Mouse (Mus musculus): ENCODE measurements around the gene Gm17660. TPM values are rescaled to one million over a fixed set of nuclear protein-coding genes. Genes with fewer than 3 reads are reported as not detected.
A peak's percentile ranks its signal among the peaks of the same experiment; 100 is the strongest.
"Not testable (repeated sequence)": the region's sequence is repeated elsewhere in the genome, so short reads cannot be mapped to it uniquely, and the experiment has no call there.

Gm17660 gene
- polyA plus RNA-seq, 1 experiment from 2014 or later, result not detected

DNA sequence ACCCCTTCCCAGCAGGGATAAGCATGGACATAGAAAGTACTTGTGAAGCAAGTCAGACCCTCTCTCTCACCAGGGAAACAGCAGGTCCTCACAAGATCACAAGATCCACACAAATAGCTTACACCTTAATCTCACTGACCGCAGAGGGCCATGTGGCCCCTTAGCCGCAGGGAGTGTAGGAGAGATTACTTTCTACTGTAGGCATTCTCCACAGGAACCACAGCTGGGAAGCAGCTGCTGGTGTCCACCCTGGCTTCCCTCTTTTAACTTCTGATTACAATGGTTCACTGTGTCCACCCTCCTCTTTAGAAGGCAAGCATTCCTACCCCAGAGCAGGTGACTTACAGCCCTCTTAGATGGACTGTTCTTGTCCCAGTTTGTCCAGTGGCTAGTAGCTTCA lies 33.7 kb downstream of the Gm17660 start:
- no peak for DNase-seq (ENCODE audit: low spot score)

DNA sequence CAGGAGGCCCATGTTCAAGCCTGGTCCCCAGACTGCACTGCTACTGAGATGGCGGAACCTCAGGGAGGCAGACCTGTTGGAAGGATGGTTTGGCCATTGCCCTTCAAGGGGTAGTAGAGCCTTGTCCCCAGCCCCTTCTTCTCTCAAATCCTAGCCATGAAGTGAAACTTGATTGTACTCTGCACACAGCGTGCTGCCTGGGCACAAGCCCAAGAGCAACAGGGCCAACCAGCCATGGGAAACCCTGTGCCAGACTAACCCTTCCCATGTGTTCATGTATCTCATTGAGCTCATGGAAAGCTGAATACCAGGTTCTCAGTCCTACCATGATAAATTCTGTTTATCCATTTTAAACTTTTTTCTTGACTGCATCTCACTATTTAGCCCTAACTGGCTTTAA lies 34.5 kb downstream of the Gm17660 start:
- DNase-seq (ENCODE audit: low spot score), result no peak

GRCm38 (mm10) chr5:104039154-104039932 lies 38.1 kb downstream of the Gm17660 start:
- DNase-seq (ENCODE audit: low spot score), result peak; percentile 50

- no peak for DNase-seq (ENCODE audit: low spot score)
These were observed 40.7 kb downstream of the Gm17660 start for GRCm38 (mm10) chr5:104036686-104037085.

DNA sequence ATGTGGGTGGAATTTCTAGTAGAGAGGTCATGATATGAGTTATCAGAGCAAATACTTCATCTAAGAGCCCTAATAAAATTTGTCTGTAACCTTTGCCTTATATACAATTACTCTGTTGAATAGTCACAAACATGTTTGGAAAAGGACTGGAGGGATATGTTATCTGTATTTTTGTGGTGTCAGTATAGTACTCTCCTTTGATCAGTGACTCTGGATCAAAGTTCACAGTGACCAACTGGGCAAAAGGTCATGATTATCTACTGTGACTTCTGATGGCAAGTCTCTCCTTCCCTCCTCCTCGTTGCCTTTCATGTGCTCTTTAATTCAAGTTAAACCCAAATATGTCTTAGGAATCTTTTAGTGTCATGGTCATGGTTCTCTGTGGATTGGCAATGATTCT lies 41.6 kb downstream of the Gm17660 start:
- DNase-seq (ENCODE audit: low spot score), result no peak

- DNase-seq (ENCODE audit: low spot score), result no peak
These were observed 42.3 kb downstream of the Gm17660 start for GRCm38 (mm10) chr5:104035066-104035465.

GRCm38 (mm10) chr5:104032434-104033097 lies 44.8 kb downstream of the Gm17660 start:
- DNase-seq (ENCODE audit: low spot score), result no peak

DNA sequence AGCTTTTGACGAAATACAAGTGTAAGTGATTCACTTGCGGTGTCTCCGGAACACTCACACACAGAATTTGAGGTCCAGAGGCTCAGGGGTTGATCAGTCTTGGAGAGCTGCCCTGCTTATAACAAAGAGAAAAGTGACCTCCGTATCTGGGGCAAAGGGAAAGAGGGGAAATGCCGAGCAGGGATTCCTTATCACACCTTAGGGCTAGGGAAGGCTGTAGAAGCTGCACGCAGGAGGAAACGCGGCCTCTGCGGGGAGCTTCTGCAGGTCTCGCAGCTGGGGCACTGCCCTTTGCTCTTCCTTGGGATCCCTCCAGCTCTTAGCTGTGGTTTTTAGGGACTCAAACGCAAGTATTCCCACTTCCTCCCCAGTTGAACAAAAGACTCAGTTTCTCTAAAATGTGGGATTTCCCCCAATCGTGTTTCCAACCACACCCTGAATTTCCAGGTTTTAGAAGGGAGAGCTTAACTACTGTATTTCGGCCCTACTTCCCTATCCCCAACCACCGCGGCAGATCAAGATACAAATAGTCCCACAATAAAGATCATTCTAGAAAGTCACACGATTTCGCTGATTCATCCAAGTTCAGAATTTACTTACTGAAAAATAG lies 52.1 kb downstream of the Gm17660 start:
- no peak for DNase-seq (ENCODE audit: low spot score)

DNA sequence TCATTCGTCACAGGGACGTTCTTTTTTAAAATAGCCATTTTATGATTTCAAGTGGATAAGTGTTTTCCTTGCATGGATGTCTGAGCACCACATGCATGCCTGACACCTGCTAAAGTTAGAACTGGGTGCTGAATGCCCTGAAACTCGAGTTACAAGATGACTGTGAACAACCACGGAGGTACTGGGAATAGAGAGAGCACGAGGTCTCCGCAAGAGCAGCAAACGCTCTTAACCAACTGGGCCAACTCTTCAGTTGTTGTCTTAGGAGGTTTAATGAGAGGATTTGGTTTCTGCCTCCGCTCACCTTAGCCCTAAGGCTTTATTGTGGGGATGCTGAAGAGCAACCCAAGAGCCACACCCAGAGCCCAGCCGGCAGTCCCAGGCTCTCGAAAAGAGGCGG lies 52.6 kb downstream of the Gm17660 start:
- no peak for DNase-seq (ENCODE audit: low spot score)

GRCm38 (mm10) chr5:104024193-104024592 lies 53.2 kb downstream of the Gm17660 start:
- DNase-seq (ENCODE audit: low spot score), result not testable (repeated sequence)

- DNase-seq (ENCODE audit: low spot score), result no peak
These were observed 54.0 kb downstream of the Gm17660 start for GRCm38 (mm10) chr5:104023289-104024020.

- DNase-seq (ENCODE audit: low spot score), result no peak
These were observed 54.9 kb downstream of the Gm17660 start for GRCm38 (mm10) chr5:104022558-104022957.

GRCm38 (mm10) chr5:104021597-104022378 lies 55.6 kb downstream of the Gm17660 start, which contains the start of gene Hsd17b11:
Hsd17b11 (minus strand) TSS chr5:104021919.
- DNase-seq (ENCODE audit: low spot score), result peak; percentile 56

Small RNAs within 50 kb of the gene (microRNA-seq; reads per million reads assigned to microRNA genes)
- 1.2 reads per million for gene Mir5619 (ENCODE audit: borderline number of aligned reads)

Other genes with a start within 250 kb of the Gm17660 start
- 8.6 and 9.3 TPM in 2 replicates for gene Klhl8, start 166.3 kb downstream of the Gm17660 start, polyA plus RNA-seq (2015; fragmentation: Nextera tagmentation; extraction: Ambion mirVana)
- 0.12 TPM in 2 replicates for gene Hsd17b13, start 100.2 kb downstream of the Gm17660 start, polyA plus RNA-seq (2015; fragmentation: Nextera tagmentation; extraction: Ambion mirVana)
- 3.9 and 5.7 TPM in 2 replicates for gene Hsd17b11, start 55.7 kb downstream of the Gm17660 start, polyA plus RNA-seq (2015; fragmentation: Nextera tagmentation; extraction: Ambion mirVana)
- 53.9 and 56.6 TPM in 2 replicates for gene Nudt9, start 31.3 kb downstream of the Gm17660 start, polyA plus RNA-seq (2015; fragmentation: Nextera tagmentation; extraction: Ambion mirVana)
- gene Sparcl1, start 36.1 kb upstream of the Gm17660 start, polyA plus RNA-seq (2015; fragmentation: Nextera tagmentation; extraction: Ambion mirVana), result 34.1 and 35.4 TPM in 2 replicates
- gene Dspp, start 93.1 kb upstream of the Gm17660 start, polyA plus RNA-seq (2015; fragmentation: Nextera tagmentation; extraction: Ambion mirVana), result not detected in 2 replicates
- gene Dmp1, start 125.0 kb upstream of the Gm17660 start, polyA plus RNA-seq (2015; fragmentation: Nextera tagmentation; extraction: Ambion mirVana), result 0.08 and 0.13 TPM in 2 replicates
- 0.19 and 0.40 TPM in 2 replicates for gene Ibsp, start 221.6 kb upstream of the Gm17660 start, polyA plus RNA-seq (2015; fragmentation: Nextera tagmentation; extraction: Ambion mirVana)
- not detected in 2 replicates for gene Mepe, start 247.7 kb upstream of the Gm17660 start, polyA plus RNA-seq (2015; fragmentation: Nextera tagmentation; extraction: Ambion mirVana)